Mouse (Mus musculus) testis, postnatal 10 days (tissue): ENCODE measurements around the gene Gm15127.
"Not testable (repeated sequence)": the region's sequence is repeated elsewhere in the genome, so short reads cannot be mapped to it uniquely, and the experiment has no call there.

Experiments used
- DNase-seq: peaks from one replicate; pipeline ENCODE4 v3.0.0; 2021; ENCODE audit warnings: low spot score

The Gm15127 gene

DNA sequence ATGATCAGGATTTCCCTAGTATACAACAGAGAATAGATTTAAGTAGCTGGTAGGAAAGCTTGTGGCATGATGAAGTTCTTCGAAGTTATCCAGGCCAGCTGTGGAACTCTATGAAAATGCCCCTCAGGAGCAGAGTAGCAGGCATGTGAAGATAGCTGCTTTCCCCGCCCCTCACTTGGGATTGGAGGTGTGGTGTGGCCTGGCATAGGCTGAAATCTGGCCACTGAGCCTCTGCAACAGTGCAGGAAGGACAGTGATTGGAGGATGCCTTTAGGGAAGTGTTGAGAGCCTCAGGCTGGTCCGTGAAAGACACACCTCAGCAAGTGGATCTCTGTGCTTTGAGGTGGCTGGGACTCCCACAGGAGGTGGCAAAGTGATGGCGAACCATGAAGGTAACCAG lies at the start of gene Gm15127:
Gm15127 (plus strand) TSS at position 301 of the 400 bp plus-strand sequence.
- DNase-seq, result not testable (repeated sequence)

DNA sequence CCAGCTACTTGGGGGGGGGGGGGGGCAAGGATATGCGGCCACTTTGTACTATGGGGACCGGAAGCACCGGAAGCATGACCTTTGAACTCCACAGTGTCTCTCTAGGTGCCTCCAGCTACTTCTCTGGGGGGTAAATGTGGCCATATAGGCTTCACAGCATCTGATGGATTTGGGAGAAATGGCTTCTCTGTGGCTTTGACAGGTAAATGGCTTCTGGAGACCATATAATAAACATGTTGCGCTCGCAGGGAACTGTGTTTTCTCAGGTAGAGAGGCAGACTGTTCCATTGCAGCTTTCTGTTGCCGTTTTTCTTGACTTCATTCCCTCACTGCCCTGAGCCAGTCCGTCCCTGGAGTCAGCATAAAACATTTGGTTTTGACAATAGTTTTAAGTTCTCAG lies 48.3 kb upstream of the Gm15127 start, which contains the start of gene Gm8334:
Gm8334 (minus strand) TSS at position 101 of the 400 bp plus-strand sequence.
- DNase-seq, result not testable (repeated sequence)

DNA sequence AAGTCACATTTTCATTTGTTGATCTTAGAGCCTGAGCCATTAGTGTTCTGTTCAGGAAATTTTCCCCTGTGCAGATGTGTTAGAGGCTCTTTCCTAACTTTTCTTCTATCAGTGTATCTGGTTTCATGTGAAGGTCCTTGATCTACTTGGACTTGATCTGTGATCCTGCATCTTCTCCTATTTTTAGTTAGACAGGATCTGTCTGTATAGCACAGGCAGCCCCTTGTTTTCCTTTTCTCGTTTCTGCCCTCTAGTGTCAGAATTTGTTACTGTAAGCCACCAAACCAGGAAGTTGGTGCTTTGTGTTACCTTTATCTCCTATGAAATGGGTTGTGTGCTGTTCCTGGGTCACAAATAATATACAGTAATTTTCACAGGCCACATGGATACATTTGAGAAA lies 12.9 kb downstream of the Gm15127 start:
- DNase-seq, result not testable (repeated sequence)
